Mouse (Mus musculus) intestine, embryonic 15.5 days (tissue): Measurements from ENCODE around the gene Rho. TPM values are rescaled to one million over a fixed set of nuclear protein-coding genes. Genes with fewer than 3 reads are reported as not detected.

Experiments
- ATAC-seq: fragments of 200-750 bp; cut with Nextera tagmentation; 2 replicates; pipeline ENCODE4 v1.8.0; 2017; ENCODE audit warnings: moderate TSS enrichment, moderate library complexity
- H3K27ac ChIP-seq: fragments of 300-500 bp; sonication (generic); 2 replicates; pipeline ENCODE4 v1.5.1; 2015; ENCODE audit warnings: mild to moderate bottlenecking, inconsistent platforms
- H3K27me3 ChIP-seq: fragments of 300-500 bp; sonication (generic); replicated peaks from 2 replicates; pipeline ENCODE4 v1.6.1; 2015; ENCODE audit warnings: inconsistent platforms
- H3K36me3 ChIP-seq: fragments of 300-500 bp; sonication (generic); 2 replicates; pipeline ENCODE4 v1.6.1; 2015; ENCODE audit warnings: inconsistent platforms
- H3K4me1 ChIP-seq: fragments of 300-500 bp; sonication (generic); replicated peaks from 2 replicates; pipeline ENCODE4 v1.6.1; 2015; ENCODE audit warnings: inconsistent platforms
- H3K4me2 ChIP-seq: fragments of 300-500 bp; sonication (generic); replicated peaks from 2 replicates; pipeline ENCODE4 v1.6.1; 2015; ENCODE audit warnings: mild to moderate bottlenecking, inconsistent platforms
- H3K4me3 ChIP-seq: fragments of 300-500 bp; sonication (generic); replicated peaks from 2 replicates; pipeline ENCODE4 v1.5.1; 2015; ENCODE audit warnings: inconsistent platforms
- H3K9ac ChIP-seq: fragments of 300-500 bp; sonication (generic); 2 replicates; pipeline ENCODE4 v1.6.1; 2015; ENCODE audit warnings: inconsistent platforms
- H3K9me3 ChIP-seq: fragments of 300-500 bp; sonication (generic); 2 replicates; pipeline ENCODE4 v1.6.1; 2016; ENCODE audit warnings: inconsistent platforms
- WGBS: fragments of 180-500 bp; shearing (Covaris S2); methylation state at CpG from one replicate; pipeline ENCODE4 v1.1.7; 2015; 5-methylcytosine and 5-hydroxymethylcytosine counted together
- polyA plus RNA-seq: library from polyadenylated mRNA; unstranded; fragments of >200 nt; fragmentation: Nextera tagmentation; extraction: Ambion mirVana; gene quantifications from 2 replicates; pipeline ENCODE4 v1.2.1, GENCODE M21; 2015

Gene Rho
- polyA plus RNA-seq, 1 experiment from 2014 or later = 0.05 TPM

DNA sequence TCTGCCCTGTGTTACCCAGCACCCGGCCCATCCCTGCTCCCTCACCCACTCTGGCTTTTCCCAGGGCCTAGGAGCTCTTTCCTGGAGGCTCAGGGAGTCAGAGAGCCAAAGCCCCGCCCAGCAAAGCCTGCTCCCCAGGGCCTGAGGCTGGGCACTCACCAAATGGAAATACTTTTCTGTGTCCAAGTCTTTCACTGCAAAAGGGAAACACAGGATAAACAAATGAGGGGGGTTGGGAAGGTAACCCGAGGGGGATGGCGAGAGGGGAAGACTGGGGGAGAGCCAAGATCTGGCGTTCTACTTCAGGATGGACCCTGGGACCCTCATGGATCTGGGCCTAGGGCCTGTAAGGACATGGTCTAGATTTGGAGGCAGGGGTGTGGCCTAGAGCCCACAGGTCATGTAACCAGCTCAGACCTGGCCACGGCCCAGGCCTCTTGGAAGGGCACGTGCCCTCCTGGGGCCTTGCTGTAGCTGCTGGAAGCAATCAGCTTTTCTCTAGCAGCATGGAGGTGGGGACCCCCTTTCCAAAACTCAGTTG, 27.7 kb downstream of the Rho start:
- no peak overlapping the region for H3K9ac ChIP-seq
- no peak for ATAC-seq
- no peak overlapping the region for H3K4me2 ChIP-seq
- H3K27ac ChIP-seq = 0 out of 2 replicates have a peak overlapping the region, but pooled peaks have one; percentile 5
- no peaks in the 10 kb centered on the region for H3K9me3 ChIP-seq
- no peaks in the 10 kb centered on the region for H3K27me3 ChIP-seq
- H3K4me1 ChIP-seq = peaks cover 39% of the 10 kb centered on the region
- peaks cover 5% of the 10 kb centered on the region; the same call in 1 of the 2 replicates for H3K36me3 ChIP-seq
- H3K4me3 ChIP-seq = no peak overlapping the region
- WGBS = 59% methylated on average over 7 of the region's 7 CpGs

DNA sequence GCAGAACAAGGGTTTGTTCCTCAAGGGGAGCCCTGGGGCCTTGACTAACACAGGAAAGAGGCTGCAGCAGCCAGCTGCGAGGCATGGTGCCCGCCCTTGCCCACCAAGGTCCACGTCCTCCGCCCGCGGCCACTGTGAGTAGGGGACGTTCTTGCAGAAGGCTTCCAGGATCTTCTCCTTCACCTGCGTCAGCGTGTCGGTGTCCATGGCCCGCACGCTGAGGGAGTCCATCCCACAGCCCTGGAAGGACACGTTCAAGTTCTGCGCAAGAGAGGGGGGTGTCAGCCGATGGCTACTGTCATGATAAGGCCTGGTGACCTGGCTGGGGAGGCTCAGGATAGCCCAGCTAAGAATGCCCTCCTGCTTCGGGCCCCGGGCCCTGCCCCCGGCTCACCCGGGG, 28.8 kb downstream of the Rho start:
- Histone ChIP-seq H3K27me3 (no peaks in the 10 kb centered on the region), H3K9me3 (no peaks in the 10 kb centered on the region), H3K4me3 (no peak overlapping the region), H3K27ac (no peak overlapping the region), H3K9ac (no peak overlapping the region), H3K4me1 (peaks cover 35% of the 10 kb centered on the region), H3K4me2 (no peak overlapping the region), H3K36me3 (peaks cover 2% of the 10 kb centered on the region; the same call in 1 of the 2 replicates)
- 92% methylated on average over 19 of the region's 19 CpGs for WGBS
- ATAC-seq = no peak

DNA sequence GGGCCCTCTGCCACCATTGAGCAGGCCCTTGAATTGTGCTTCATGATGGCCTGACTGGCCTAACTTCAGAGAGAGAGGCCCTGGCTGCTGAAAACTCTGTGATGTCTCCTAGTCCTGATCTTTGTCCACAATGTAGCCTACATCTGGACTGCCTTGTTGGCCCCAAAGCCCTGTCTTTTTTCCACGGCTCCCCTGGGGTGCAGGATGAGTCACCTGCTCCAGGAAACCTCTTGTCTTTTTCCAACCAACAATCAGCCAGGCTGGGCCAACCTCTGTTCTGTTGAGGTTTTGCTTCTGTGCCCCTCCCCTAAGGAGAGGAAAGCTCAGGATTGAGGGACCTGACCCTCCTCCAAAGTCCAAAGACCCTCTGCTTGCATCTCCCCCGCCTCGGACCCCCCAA, 30.2 kb downstream of the Rho start:
- Histone ChIP-seq H3K9me3 (no peaks in the 10 kb centered on the region), H3K27ac (no peak overlapping the region), H3K36me3 (peaks cover 2% of the 10 kb centered on the region; the same call in 1 of the 2 replicates), H3K4me3 (no peak overlapping the region), H3K27me3 (no peaks in the 10 kb centered on the region), H3K4me1 (peaks cover 28% of the 10 kb centered on the region), H3K9ac (no peak overlapping the region), H3K4me2 (no peak overlapping the region)
- 86% methylated on average over 3 of the region's 3 CpGs for WGBS
- ATAC-seq = no peak

DNA sequence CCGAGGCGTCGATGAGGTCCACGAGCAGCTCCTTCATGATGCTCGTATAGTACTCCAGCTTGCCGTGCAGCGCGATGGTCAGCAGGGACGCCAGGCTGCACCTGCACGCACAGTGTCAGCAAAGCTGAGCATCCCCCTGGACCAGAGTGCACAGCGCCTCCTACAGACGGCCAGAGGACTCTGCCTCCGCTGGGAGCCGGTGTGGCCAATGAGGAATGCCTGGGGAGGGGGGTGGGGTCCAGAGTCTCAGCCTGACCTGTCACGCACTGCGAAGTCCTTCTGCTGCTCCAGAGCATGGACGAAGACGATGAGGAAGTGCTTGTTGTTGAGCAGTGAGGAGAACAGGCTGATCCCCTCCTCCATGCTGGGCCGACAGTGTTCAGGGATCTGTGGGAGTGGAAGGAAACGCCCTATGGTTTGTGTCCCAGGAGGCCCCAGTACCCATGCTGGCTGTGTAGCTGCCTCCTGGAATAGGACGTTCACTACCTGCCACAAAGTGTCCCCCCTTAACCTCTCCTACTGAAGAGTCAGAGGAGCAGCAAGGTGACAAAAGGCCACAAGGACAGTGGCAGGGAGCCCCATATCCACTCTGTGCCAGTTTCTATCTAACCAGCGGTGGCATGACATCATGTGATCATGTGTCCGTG, 31.0 kb downstream of the Rho start:
- ATAC-seq = 0 out of 2 replicates have a peak, but pooled peaks have one; percentile 15
- H3K4me3 ChIP-seq = no peak overlapping the region
- H3K36me3 ChIP-seq = peaks cover 5% of the 10 kb centered on the region; the same call in 1 of the 2 replicates
- no peak overlapping the region for H3K27ac ChIP-seq
- 50% methylated on average over 23 of the region's 23 CpGs for WGBS
- H3K4me2 ChIP-seq = no peak overlapping the region
- H3K4me1 ChIP-seq = peaks cover 20% of the 10 kb centered on the region
- H3K9ac ChIP-seq = no peak overlapping the region
- no peaks in the 10 kb centered on the region for H3K9me3 ChIP-seq
- no peaks in the 10 kb centered on the region for H3K27me3 ChIP-seq

DNA sequence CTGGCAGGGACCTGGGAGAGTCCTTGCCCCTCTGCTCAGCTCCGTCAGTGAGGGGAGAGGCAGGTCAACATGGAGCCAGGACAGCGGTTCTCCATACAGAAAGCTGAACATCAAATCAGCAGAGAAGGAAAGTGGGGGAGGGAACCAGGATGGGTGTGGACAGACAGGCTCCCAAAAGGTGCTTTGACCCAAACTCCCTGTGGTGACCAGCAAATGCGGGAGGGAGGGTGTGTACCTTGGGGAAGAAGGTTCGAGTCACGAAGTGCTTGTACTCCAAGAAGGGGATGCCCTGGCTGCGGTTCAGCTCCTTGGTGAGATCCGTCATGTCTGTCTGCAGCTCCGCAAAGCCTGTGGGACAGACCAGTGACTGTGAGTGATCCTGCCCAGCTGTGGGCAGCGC, 32.1 kb downstream of the Rho start:
- no peak for ATAC-seq
- no peak overlapping the region for H3K4me2 ChIP-seq
- no peak overlapping the region for H3K9ac ChIP-seq
- WGBS = 77% methylated on average over 9 of the region's 9 CpGs
- no peak overlapping the region for H3K4me3 ChIP-seq
- no peaks in the 10 kb centered on the region for H3K9me3 ChIP-seq
- H3K4me1 ChIP-seq = peaks cover 12% of the 10 kb centered on the region
- H3K27me3 ChIP-seq = no peaks in the 10 kb centered on the region
- no peak overlapping the region for H3K27ac ChIP-seq
- peaks cover 10% of the 10 kb centered on the region for H3K36me3 ChIP-seq

DNA sequence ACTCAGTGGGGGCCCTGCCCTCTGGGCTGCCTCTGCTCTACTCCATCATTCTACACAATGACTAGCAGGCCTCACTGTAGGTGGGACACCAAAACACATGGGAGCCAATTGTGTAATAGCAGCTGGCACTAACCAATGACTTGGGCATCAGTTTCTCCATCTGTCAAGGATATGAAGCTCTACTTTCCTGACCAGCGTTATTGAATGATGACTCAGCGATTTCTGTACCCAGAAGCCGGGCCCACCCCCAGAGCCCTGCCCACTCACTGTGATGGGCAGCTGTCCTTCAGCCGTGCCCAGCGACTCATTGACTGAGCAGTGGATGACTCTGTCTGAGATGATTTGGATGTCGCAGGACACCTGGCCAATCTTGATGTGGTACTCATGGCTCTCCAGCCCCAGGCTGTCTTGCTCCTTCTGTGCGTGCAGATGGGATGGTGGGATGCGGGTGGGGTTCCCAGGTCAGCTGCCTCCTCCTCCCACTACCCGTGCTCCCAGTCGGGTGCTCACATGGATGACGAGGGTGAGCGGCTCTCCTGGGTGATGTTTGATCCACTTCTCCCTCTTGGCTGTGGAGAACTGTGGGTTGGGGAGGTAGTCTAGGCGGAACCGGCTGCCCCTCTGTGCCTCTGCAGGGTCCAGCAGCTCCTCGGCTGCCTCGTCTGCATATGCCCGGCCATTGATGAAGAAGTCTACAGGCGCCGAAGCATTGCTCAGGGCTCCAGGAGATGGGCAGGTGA, 34.8 kb downstream of the Rho start:
- ATAC-seq = no peak
- peaks cover 10% of the 10 kb centered on the region for H3K36me3 ChIP-seq
- 90% methylated on average over 19 of the region's 19 CpGs for WGBS
- no peak overlapping the region for H3K27ac ChIP-seq
- H3K27me3 ChIP-seq = no peaks in the 10 kb centered on the region
- H3K9ac ChIP-seq = no peak overlapping the region
- H3K9me3 ChIP-seq = no peaks in the 10 kb centered on the region
- no peak overlapping the region for H3K4me2 ChIP-seq
- H3K4me1 ChIP-seq = peaks cover 3% of the 10 kb centered on the region
- H3K4me3 ChIP-seq = no peak overlapping the region

DNA sequence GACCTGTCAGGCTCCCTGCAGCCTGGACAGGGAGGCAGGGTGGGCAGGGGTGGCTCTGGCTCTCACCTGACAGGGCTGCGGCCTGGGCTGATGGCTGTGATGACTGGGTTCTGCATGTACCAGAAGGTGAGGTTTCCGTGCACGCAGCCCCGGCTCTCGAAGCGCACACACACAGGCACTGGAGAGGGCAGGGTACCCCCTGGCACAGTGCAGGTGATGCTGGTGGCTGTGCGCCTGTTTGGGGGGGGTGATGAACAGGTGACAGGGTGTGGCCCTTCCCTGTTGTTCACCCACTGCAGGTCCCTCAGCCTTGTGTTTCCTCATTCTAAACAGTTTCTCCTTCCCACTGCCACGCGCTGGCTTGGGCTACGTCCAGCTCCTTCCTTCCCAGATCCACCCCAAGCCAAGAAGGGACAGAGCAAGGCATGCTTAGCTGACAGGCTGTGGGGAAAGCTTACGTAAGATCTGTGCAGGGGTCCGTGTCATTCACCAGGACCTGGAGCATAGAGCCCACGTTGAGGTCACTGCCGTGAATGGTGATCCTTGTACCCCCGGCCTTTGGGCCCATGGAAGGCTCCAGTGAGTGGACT, 35.8 kb downstream of the Rho start:
- no peaks in the 10 kb centered on the region for H3K9me3 ChIP-seq
- 90% methylated on average over 15 of the region's 15 CpGs for WGBS
- no peak overlapping the region for H3K4me2 ChIP-seq

DNA sequence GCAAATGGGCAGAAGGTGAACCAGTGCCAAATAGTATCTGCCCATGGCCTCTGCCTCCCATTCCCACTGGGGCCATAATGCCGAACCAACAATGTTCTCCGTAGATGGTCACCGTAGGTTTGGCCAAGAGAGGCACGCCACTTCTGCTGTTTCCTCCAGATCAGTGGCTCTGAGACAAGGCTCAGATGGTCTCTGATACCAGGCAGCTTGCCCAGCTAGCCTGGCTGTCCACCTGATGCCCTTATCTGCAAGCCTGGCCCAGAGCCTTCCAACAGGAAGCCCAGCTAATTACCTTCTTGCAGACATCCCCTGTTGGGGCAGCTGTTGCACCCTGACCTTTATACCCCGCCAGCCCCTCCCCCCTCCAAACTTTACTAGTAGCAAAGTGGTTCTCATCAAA, 36.5 kb downstream of the Rho start:
- H3K27me3 ChIP-seq = no peaks in the 10 kb centered on the region
- H3K4me1 ChIP-seq = peaks cover 20% of the 10 kb centered on the region
- H3K9me3 ChIP-seq = no peaks in the 10 kb centered on the region
- H3K4me3 ChIP-seq = no peak overlapping the region
- H3K4me2 ChIP-seq = no peak overlapping the region
- no peak overlapping the region for H3K27ac ChIP-seq
- 82% methylated on average over 5 of the region's 5 CpGs for WGBS
- no peak for ATAC-seq
- H3K36me3 ChIP-seq = peaks cover 10% of the 10 kb centered on the region; the same call in 1 of the 2 replicates
- no peak overlapping the region for H3K9ac ChIP-seq

More for the DNA sequence above, 35.8 kb downstream of the Rho start:
- peaks cover 13% of the 10 kb centered on the region for H3K4me1 ChIP-seq
- no peaks in the 10 kb centered on the region for H3K27me3 ChIP-seq
- ATAC-seq = no peak
- H3K27ac ChIP-seq = no peak overlapping the region
- no peak overlapping the region for H3K4me3 ChIP-seq
- peaks cover 10% of the 10 kb centered on the region for H3K36me3 ChIP-seq
- no peak overlapping the region for H3K9ac ChIP-seq

DNA sequence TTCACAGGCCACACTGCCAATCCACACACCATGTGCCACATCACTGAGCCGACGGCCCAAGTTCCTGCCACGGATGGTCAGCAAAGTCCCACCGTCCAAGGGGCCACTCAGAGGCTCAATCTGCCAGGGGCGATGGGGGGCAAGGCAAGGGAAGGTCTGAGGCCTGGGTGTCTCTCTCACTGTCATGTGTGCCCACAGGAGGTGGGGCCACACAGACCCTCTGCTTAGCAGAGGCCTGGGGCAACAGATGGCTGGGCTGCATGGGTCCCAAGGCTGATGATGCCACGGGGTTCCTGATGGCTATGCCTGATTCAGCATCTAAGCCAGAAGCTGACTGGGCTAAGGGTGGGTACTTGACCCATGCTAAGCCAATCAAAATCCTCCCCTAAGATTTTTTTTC, 37.2 kb downstream of the Rho start:
- no peak overlapping the region for H3K4me3 ChIP-seq
- no peaks in the 10 kb centered on the region for H3K9me3 ChIP-seq
- peaks cover 25% of the 10 kb centered on the region for H3K4me1 ChIP-seq
- no peak overlapping the region for H3K27ac ChIP-seq
- no peak overlapping the region for H3K9ac ChIP-seq
- WGBS = 87% methylated on average over 6 of the region's 6 CpGs
- peaks cover 10% of the 10 kb centered on the region; the same call in 1 of the 2 replicates for H3K36me3 ChIP-seq
- no peak overlapping the region for H3K4me2 ChIP-seq
- no peaks in the 10 kb centered on the region for H3K27me3 ChIP-seq
- ATAC-seq = no peak

DNA sequence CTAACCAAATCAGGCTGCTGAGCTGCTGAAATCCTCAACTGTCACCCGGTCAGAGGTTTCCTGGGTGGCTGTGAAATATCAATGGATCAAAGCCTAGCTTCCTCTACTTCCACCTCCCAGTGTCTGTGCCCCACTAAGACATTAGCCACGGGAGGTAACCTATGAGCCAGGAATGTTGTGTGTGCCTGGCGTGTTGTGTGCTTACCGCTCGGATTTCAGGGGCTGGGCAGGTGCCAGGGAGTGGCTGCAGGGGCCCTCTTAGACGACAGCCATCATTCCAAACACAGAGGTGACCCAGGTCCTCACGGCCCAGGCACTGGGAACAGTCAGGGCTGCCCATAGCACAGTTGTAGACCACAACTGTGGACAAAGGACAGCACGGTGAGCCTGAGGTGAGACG, 37.6 kb downstream of the Rho start:
- Histone ChIP-seq H3K9ac (no peak overlapping the region), H3K36me3 (peaks cover 9% of the 10 kb centered on the region; the same call in 1 of the 2 replicates), H3K4me1 (peaks cover 25% of the 10 kb centered on the region), H3K27me3 (no peaks in the 10 kb centered on the region), H3K27ac (no peak overlapping the region), H3K4me2 (no peak overlapping the region), H3K4me3 (no peak overlapping the region), H3K9me3 (no peaks in the 10 kb centered on the region)
- 75% methylated on average over 9 of the region's 9 CpGs for WGBS
- ATAC-seq = no peak

DNA sequence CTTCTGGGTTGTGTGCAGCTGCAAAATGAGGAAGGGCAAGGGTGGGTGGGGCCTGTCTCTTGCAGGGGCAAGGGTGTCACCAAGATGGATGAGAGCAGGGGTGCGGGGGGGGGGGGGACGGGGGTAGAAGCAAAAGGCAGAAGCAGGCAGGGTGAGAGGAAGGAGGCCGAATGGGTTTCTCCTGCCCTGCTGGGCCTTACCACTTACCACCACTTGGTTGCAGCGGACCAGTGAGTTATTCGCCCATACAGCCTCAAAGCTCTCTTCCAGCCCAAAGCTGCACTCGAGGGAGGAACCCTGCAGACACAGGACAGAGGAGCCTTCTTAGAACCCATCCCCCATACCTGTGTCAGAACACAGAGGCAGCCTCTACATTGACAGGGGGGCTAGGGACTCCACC, 38.4 kb downstream of the Rho start:
- no peak overlapping the region for H3K4me3 ChIP-seq
- no peak overlapping the region for H3K9ac ChIP-seq
- no peaks in the 10 kb centered on the region for H3K9me3 ChIP-seq
- H3K36me3 ChIP-seq = peaks cover 7% of the 10 kb centered on the region; the same call in 1 of the 2 replicates
- ATAC-seq = no peak
- H3K4me1 ChIP-seq = peaks cover 25% of the 10 kb centered on the region
- 73% methylated on average over 4 of the region's 6 CpGs for whole genome bisulfite sequencing
- no peaks in the 10 kb centered on the region for H3K27me3 ChIP-seq
- no peak overlapping the region for H3K27ac ChIP-seq
- H3K4me2 ChIP-seq = no peak overlapping the region

DNA sequence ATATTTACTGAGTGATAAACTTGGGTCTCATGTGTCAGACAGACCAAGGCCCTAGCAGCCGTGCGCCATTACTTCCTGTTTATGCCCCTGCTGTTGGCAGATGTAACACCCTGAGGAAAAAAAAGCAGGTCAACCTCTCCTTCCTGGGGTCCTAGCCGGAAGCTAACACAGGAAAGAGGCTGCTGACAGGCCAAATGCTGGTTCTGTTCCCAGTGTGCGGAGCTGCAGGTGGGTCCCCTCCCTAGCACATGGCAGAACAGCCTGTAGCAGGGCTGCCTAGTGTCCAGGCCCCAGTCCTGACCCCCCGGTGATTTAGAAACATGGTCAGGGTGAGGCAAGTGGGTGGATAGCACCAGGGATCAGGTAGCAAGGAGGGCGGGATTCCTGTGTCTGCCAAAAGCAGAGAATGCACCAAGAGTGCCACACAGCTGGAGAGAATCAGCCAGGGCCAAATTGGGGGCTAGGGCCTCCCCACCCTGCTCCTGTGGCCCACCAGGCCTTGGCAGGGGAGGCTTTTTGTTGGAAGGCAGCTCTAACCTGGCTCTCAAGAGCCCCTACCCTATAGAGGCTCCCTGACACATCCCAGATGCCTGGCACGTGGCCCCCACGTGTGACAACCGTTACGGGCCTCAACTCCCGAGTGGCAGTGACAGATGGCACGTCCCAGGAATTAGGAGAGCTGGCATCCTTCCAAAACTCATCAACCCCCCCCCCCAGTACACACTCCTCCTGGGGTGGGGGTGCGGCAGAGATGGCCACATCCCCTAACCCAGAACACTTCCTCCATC, 39.9 kb downstream of the Rho start:
- no peak for ATAC-seq
- Histone ChIP-seq H3K4me1 (peaks cover 25% of the 10 kb centered on the region), H3K36me3 (peaks cover 12% of the 10 kb centered on the region; the same call in 1 of the 2 replicates), H3K27ac (no peak overlapping the region), H3K4me2 (no peak overlapping the region), H3K9me3 (no peaks in the 10 kb centered on the region), H3K9ac (no peak overlapping the region), H3K4me3 (no peak overlapping the region), H3K27me3 (no peaks in the 10 kb centered on the region)
- 39% methylated on average over 13 of the region's 13 CpGs for WGBS
